Mouse (Mus musculus) G1E (cell line): ENCODE data around the gene Ispd.

Source experiments
- CTCF ChIP-seq: IDR thresholded peaks from 2 replicates; pipeline ENCODE4 v1.5.1; 2012; ENCODE audit warnings: low read depth, low read length, inconsistent platforms, mixed read lengths
- TAL1 ChIP-seq: conservative IDR thresholded peaks from 2 replicates; pipeline ENCODE4 v1.6.1; 2012; ENCODE audit warnings: low read depth, low read length, inconsistent platforms, mixed read lengths

GRCm38 (mm10) chr12:36457726-36458125 lies 76.5 kb downstream of the Ispd start:
- no peak for TF ChIP-seq CTCF
- TF ChIP-seq TAL1 = no peak
